In the genomic region with DNA sequence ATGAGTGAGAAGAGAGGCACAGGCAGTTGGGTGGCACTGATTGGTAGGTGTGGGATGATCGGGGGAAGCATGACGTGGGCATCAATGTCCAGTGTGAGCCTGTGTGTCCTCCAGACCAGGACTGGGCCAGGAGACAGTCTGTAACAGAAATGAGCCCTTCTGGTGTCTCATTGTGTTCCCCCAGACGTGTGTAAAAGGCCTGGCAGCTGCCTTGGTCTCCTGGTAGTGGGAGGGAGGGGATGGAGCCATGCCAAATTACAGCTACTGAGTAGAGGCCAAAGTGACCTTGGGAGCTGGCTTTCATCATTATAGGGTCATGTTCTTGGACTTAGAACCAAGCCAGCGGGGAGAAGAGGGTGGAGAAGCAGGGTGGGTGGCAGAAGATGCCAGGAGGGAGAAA, we compare ENCODE assay signal across 21 mouse cellular contexts. TPM values are rescaled to one million over a fixed set of nuclear protein-coding genes. Genes with fewer than 3 reads are reported as not detected.
DNase-seq lines count a peak whose midpoint lies in the region; ATAC-seq and TF ChIP-seq lines count a peak whose summit lies in the region.
"Had no signal": no experiment of that assay in that cellular context is flagged by ENCODE, and none has a peak within 500 bp of the region (broad histone marks: within the 10 kb centered on the region; RNA-seq: fewer than 3 reads in every experiment).

No protein-coding gene starts in this region.

- 53% methylated on average over 4 of the region's 4 CpGs for WGBS in heart, embryonic 14.5 days
- 62% methylated on average over 4 of the region's 4 CpGs for WGBS in lung, postnatal 0 days
- 70% methylated on average over 4 of the region's 4 CpGs for WGBS in forebrain, embryonic 10.5 days

- intact Hi-C loops in heart, postnatal 14 days (cut with DNase I), result no loop called here

- no peaks in the 10 kb centered on the region for H3K9me3 ChIP-seq in heart, embryonic 14.5 days (ENCODE audit: control insufficient read depth, low read length)
- H3K9me3 ChIP-seq in lung, postnatal 0 days (ENCODE audit: low read length), result no peaks in the 10 kb centered on the region
- H3K9me3 ChIP-seq in forebrain, embryonic 10.5 days, result no peaks in the 10 kb centered on the region
- H3K9me3 ChIP-seq: embryonic facial prominence, embryonic 12.5 days; heart, embryonic 15.5 days; hindbrain, embryonic 13.5 days; limb, embryonic 12.5 days; liver, embryonic 15.5 days; midbrain, embryonic 12.5 days had no signal

- no peak overlapping the region for H3K9ac ChIP-seq in heart, embryonic 14.5 days (ENCODE audit: low read length)
- H3K9ac ChIP-seq in lung, postnatal 0 days (replicated peaks; ENCODE audit: low read depth), result no peak overlapping the region
- H3K9ac ChIP-seq: embryonic facial prominence, embryonic 12.5 days; heart, embryonic 15.5 days; hindbrain, embryonic 13.5 days; limb, embryonic 12.5 days; liver, embryonic 15.5 days; midbrain, embryonic 12.5 days had no signal

- TF ChIP-seq EP300 in lung, postnatal 0 days (IDR thresholded peaks at IDR 0.05), result no peak

- no peak for DNase-seq in heart, postnatal 14 days
- DNase-seq in lung, postnatal 10 days, result peak; percentile 36
- DNase-seq in lung, postnatal 0 days (ENCODE audit: low spot score), result no peak
- peak; percentile 45 for DNase-seq in adrenal gland, adult 8-10 months
- DNase-seq in brain, adult 2 months (ENCODE audit: low read depth, low spot score), result peak; percentile 5
- DNase-seq in layer of hippocampus, adult 9-10 months (ENCODE audit: low spot score), result no peak
- DNase-seq in forebrain, embryonic 10.5 days (ENCODE audit: extremely low spot score, low spot score), result no peak
- DNase-seq: gastrocnemius, postnatal 36 days; lung, postnatal 36 days; right cerebral cortex, postnatal 25 days; thymus, adult 2 months had no signal

- ATAC-seq in heart, embryonic 14.5 days (ENCODE audit: insufficient number of reproducible peaks, insufficient read depth, low FRiP score, low read depth), result peak; percentile 21; the same call in 1 of the 2 replicates
- no peak for ATAC-seq in lung, postnatal 0 days

- no peaks in the 10 kb centered on the region for H3K36me3 ChIP-seq in heart, embryonic 14.5 days (ENCODE audit: control insufficient read depth, insufficient read depth, low read length)
- no peaks in the 10 kb centered on the region for H3K36me3 ChIP-seq in lung, postnatal 0 days (ENCODE audit: insufficient read depth, low read length)
- no peaks in the 10 kb centered on the region for H3K36me3 ChIP-seq in forebrain, embryonic 10.5 days (replicated peaks)
- H3K36me3 ChIP-seq: embryonic facial prominence, embryonic 12.5 days; heart, embryonic 15.5 days; hindbrain, embryonic 13.5 days; limb, embryonic 12.5 days; liver, embryonic 15.5 days; midbrain, embryonic 12.5 days had no signal

- H3K27me3 ChIP-seq in heart, embryonic 14.5 days (ENCODE audit: control insufficient read depth, insufficient read depth, low read length), result no peaks in the 10 kb centered on the region
- no peaks in the 10 kb centered on the region for H3K27me3 ChIP-seq in lung, postnatal 0 days (replicated peaks; ENCODE audit: insufficient read depth, low read length)
- H3K27me3 ChIP-seq in forebrain, embryonic 10.5 days (ENCODE audit: poor library complexity, severe bottlenecking), result no peaks in the 10 kb centered on the region
- H3K27me3 ChIP-seq: embryonic facial prominence, embryonic 12.5 days; heart, embryonic 15.5 days; hindbrain, embryonic 13.5 days; limb, embryonic 12.5 days; liver, embryonic 15.5 days; midbrain, embryonic 12.5 days had no signal

- H3K4me2 ChIP-seq in heart, embryonic 14.5 days (ENCODE audit: low read length), result no peak overlapping the region
- H3K4me2 ChIP-seq in lung, postnatal 0 days (replicated peaks; ENCODE audit: low read depth, low read length), result no peak overlapping the region
- H3K4me2 ChIP-seq: embryonic facial prominence, embryonic 12.5 days; heart, embryonic 15.5 days; hindbrain, embryonic 13.5 days; limb, embryonic 12.5 days; liver, embryonic 15.5 days; midbrain, embryonic 12.5 days had no signal

- no peak overlapping the region for H3K27ac ChIP-seq in heart, embryonic 14.5 days (replicated peaks in 1 of 2; ENCODE audit: control insufficient read depth in 1 of 2, insufficient read depth in 1 of 2, low read depth in 2 of 2, low read length in 2 of 2)
- H3K27ac ChIP-seq in lung, postnatal 0 days (ENCODE audit: low read length), result no peak overlapping the region
- H3K27ac ChIP-seq in forebrain, embryonic 10.5 days, result no peak overlapping the region
- H3K27ac ChIP-seq: embryonic facial prominence, embryonic 12.5 days; heart, embryonic 15.5 days; hindbrain, embryonic 13.5 days; left cerebral cortex, adult 2 months; limb, embryonic 12.5 days; liver, embryonic 15.5 days; midbrain, embryonic 12.5 days had no signal

- no peak for TF ChIP-seq CTCF in lung, postnatal 0 days (IDR thresholded peaks at IDR 0.05)

- no peak overlapping the region for H3K4me3 ChIP-seq in heart, embryonic 14.5 days (ENCODE audit: control insufficient read depth in 1 of 2, insufficient read depth in 1 of 2, low read depth in 1 of 2, low read length in 2 of 2)
- H3K4me3 ChIP-seq in lung, postnatal 0 days (ENCODE audit: low read depth, low read length), result no peak overlapping the region
- no peak overlapping the region for H3K4me3 ChIP-seq in forebrain, embryonic 10.5 days
- H3K4me3 ChIP-seq: embryonic facial prominence, embryonic 12.5 days; heart, embryonic 15.5 days; hindbrain, embryonic 13.5 days; left cerebral cortex, adult 2 months; limb, embryonic 12.5 days; liver, embryonic 15.5 days; midbrain, embryonic 12.5 days; myocyte had no signal

- peaks cover 2 to 4% of the 10 kb centered on the region in 2 experiments; a peak in 1 of 4 replicates for H3K4me1 ChIP-seq in heart, embryonic 14.5 days (ENCODE audit: control insufficient read depth in 2 of 2, insufficient read depth in 2 of 2, low read length in 2 of 2)
- H3K4me1 ChIP-seq in lung, postnatal 0 days (ENCODE audit: insufficient read depth, low read depth, low read length), result no peaks in the 10 kb centered on the region
- 0 out of 2 replicates have a peak, but pooled peaks cover 5% of the 10 kb centered on the region for H3K4me1 ChIP-seq in forebrain, embryonic 10.5 days
- H3K4me1 ChIP-seq: embryonic facial prominence, embryonic 12.5 days; hindbrain, embryonic 13.5 days; limb, embryonic 12.5 days; liver, embryonic 15.5 days had no signal

RNA-seq across cellular contexts. Expression of gene Chrdl2, which starts 45.9 kb away (rescaled TPM):
- 0.30 TPM in 1 of 2 replicates, not detected in the other for polyA plus RNA-seq in heart, embryonic 14.5 days (2014; fragmentation: Nextera tagmentation; extraction: Ambion mirVana)
- not detected for total RNA-seq in heart, postnatal 14 days (2021)
- polyA plus RNA-seq in lung, postnatal 0 days (2015; fragmentation: Nextera tagmentation; extraction: Ambion mirVana), result 0.11 TPM in 1 of 2 replicates, not detected in the other
- total RNA-seq in adrenal gland, adult 8-10 months (2022), result not detected
- 0.41 and 0.48 TPM in 2 replicates for polyA plus RNA-seq in forebrain, embryonic 10.5 days (2016; fragmentation: Nextera tagmentation; extraction: Ambion mirVana)
- polyA plus RNA-seq: C2C12; liver, embryonic 15.5 days; midbrain, embryonic 12.5 days; myocyte had no signal

Comparison
In these comparisons a context has a peak if more than half of its experiments do, and no peak if none do; other contexts are left out.
1. DNase-seq: peak in lung, postnatal 10 days (single experiment), adrenal gland, adult 8-10 months (single experiment) and brain, adult 2 months (single experiment); none in heart, postnatal 14 days (0 of 2), lung, postnatal 0 days (single experiment), layer of hippocampus, adult 9-10 months (single experiment) and forebrain, embryonic 10.5 days (single experiment).